Mouse (Mus musculus) heart, postnatal 10 days (tissue): Measurements from ENCODE around the gene Ptdss2. TPM values are rescaled to one million over a fixed set of nuclear protein-coding genes. Genes with fewer than 3 reads are reported as not detected.

Experiments used
- DNase-seq, 2 experiments: peaks; one replicate each; pipeline ENCODE4 v3.0.0; 2021
- intact Hi-C: fragments of 180-260 bp; cut with DNase I; formaldehyde crosslinking; loops from one replicate; pipeline ENCODE4 v1.15.1; 2025
- total RNA-seq, 2 experiments: library from RNA; stranded (reverse); gene quantifications; 2 replicates each; pipeline ENCODE4 v1.2.3; 2021

Gene Ptdss2
- total RNA-seq, 2 experiments from 2014 or later = 37.4 to 45.9 TPM

DNA sequence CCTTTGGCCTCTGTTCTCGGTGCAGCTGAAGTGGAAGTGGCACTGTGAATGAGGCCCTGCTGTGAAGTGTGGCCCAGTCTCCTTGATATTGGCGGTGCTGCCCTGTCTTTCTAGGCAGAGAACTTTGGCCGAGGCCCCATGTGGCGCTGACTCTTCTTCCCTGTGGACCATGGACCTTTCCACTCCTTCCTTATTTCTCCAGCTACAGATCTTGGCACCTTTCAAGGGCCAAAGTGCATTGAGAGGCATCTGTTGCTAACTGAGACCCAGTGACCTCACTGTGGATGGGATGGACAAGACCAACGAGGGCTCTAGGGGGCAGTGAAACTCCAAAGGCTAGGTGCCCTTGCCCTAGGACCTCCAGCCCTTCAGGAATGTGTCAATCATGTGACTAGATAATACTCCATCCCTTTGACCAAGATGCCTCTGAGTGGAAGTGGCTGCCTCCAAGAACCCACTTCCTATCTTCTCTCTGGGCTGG is 1.1 kb upstream of the Ptdss2 start:
- intact Hi-C loops = loop anchor here (2.0 kb wide), 1 partner anchor 22 kb away; no protein-coding TSS in a partner anchor
- no peak for DNase-seq

DNA sequence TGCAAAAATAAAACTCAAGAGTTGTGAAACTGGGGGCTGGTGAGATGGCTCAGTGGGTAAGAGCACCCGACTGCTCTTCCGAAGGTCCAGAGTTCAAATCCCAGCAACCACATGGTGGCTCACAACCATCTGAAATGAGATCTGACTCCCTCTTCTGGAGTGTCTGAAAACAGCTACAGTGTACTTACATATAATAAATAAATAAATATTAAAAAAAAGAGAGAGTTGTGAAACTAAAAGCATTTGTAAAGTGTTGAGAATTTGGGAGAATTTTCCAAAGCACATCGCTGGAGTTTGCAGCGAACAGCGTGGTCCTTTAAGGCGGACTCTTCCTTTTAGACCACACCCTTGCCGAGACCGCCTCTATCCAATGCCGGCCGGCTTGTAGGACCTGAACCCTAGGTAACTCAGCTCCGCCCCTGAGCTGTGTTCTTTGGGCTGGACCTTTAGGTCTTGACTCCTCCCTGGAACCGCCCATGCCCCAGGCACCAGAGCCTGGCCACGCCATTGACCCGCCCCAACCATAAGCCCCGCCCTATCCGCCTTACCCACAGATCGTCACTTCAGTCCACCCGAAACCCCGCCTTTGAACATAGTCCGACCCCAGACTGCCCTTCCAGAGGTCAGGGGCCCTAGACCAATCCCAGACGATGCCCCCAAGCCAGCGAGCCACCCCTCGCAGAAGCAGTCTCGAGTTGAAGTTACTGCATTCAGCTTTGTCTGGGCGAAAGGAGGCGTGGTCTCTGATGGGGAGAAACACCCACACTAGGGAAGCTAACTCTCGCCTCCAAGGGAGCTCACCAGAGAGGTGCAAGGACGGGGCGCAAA is 721 bp downstream of the Ptdss2 start:
- peak; percentile 96 for DNase-seq
- intact Hi-C loops = no loop called here

DNA sequence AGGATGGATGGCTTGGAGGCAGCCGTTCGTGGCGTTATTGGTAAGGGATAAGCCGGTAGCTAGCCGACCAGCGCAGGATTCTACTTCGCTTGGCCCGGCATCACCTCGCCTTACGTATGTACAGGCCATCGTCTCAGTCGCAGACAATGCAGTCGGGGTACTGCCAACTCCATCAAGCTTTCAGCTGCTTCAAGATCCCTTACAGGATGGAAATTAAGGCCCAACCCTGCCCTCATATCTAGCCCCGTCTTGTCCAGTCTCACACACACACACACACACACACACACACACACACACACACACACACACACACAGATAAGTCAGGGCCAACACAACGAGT is 1.3 kb downstream of the Ptdss2 start:
- intact Hi-C loops = no loop called here

DNA sequence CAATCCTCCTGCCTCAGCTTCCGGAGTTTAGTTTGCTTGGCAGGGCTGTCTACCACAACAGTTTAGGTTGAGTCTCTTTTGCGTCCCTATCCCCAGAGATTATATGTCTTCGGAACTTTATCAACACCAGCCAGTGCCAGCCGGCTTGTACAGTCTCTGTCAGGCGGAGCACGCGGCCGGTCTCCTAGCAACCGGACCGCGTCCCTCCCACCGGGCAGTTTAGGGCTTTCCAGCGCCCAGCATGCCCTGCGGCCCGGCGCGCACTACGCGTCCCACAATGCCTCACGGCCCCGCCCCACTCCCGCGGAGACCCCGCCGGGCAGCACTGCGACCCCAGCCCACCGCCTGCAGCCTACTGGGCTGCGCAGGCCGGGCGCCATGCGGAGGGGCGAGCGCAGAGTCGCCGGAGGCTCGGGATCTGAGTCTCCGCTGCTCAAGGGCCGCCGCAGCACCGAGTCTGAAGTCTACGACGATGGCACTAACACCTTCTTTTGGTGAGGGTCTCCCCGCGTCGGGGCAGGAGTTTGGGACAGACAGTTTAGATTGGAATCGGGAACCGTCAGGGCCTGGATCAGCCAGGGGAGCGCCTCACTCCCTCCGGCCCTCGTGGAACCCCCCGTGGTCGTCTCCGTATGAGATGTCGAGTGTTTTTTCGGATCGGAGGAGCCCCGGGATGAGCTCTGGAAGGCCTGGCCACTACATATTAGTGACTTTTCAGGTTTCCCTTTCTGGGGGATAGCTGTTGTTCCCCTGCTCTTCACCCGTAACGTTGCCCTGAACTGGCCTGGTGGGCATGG is 9.0 kb downstream of the Ptdss2 start:
- DNase-seq = peak; percentile 91 to 92
- intact Hi-C loops = loop anchor here (2.0 kb wide), 1 partner anchor 42 kb away; the partner anchor contains the start of gene Rnh1

More for the DNA sequence above, 1.3 kb downstream of the Ptdss2 start:
- DNase-seq = no peak

DNA sequence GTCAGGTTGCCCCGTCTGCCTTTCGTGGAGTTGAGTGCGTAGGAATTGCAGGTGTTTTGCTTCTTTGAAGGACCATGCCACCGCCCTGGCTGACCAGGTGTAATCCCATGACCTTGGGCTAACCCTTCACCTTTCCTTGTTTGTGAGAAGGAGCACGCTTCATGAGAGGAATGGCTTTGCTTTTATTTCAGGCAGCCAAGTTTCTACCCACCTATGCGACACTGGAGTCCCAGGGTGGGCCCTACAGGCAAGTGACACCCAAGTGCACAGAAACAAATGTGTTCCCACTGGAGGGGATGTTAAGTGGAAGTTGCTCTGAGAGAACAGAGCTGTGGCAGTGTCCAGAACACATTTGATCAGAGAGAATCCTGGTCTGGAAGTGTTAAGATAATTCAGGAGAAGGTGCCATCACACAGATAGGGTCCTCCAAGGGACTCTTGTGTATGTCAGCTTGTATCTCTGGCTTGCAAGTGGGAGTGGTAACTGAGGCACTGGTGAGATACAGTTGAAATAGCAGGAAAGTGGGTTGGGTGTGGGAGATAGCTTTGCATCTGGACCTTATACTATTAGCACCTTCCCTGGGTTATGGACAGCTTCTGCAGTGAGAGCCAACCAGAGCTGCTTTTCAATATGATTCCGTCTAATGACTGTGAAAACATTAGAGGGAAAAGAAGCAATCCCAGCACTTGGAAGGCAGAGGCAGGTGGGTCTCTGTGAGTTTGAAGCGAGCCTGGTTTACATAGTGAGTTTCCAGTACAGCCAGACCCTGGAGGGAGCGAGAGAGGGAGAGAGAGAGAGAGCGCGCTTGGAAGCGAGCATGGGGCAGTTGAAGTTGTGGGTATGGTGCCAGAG is 9.9 kb downstream of the Ptdss2 start:
- peak in 1 of 2 experiments; percentile 14 for DNase-seq
- intact Hi-C loops = loop anchor here (2.0 kb wide), 1 partner anchor 41 kb away; the partner anchor contains the start of gene Rnh1

DNA sequence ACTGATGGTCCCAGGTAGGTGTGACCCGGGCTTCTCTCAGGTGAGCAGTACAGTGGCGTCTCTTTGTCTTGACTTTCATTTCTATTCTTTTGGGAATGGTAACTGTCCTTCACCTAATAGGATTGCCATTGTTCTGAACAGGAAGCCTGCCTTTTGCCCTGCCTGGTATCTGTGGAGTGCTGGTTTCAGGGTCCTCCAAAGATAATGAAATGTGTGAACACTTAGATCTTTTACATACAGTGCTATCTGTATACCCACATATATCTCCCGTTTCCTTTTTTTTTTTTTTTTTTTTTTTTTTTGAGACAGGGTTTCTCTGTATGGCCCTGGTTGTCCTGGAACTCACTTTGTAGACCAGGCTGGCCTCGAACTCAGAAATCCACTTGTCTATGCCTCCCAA is 19.1 kb downstream of the Ptdss2 start:
- intact Hi-C loops = no loop called here
- DNase-seq = no peak

DNA sequence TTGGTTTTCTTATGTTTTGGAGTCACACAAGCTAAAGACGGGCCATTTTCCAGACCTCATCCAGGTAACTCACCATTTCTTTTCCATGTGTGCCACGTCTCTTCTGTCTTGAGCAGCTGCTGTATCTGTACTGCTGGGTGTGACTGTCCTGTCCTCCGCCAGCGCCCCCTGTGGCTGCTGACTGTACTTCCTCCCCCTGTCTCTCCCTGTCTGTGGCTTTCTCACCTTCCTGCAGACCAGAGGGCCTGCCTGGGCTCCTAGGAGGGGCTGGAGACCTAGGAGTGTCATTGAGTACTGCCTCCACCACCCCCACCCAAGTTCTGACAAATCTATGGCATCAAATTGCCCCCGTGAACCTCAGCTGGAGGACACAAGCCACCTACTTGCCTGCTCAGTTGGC is 20.9 kb downstream of the Ptdss2 start:
- peak in 1 of 2 experiments; percentile 48 for DNase-seq

DNA sequence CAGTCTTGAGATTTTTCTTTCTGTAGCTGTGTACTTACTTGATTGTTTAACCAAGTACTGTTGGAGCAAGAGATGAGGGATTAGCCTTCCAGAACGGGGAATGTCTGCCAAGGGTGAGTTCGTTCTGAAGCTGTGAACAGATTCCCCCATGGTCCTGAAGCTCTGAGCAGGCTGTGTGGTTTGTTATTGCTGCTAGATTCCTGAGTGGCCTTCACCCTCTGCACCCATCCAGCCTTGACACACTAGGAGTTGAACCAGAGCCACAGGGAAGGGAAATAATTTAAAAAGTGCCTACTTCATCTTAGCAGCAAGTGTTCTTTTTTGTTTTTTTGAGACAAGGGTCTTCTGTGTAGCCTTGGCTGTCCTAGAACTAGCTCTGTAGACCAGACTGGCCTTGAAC is 21.7 kb downstream of the Ptdss2 start:
- intact Hi-C loops = no loop called here
- no peak for DNase-seq

More for the DNA sequence above, 20.9 kb downstream of the Ptdss2 start:
- intact Hi-C loops = no loop called here

DNA sequence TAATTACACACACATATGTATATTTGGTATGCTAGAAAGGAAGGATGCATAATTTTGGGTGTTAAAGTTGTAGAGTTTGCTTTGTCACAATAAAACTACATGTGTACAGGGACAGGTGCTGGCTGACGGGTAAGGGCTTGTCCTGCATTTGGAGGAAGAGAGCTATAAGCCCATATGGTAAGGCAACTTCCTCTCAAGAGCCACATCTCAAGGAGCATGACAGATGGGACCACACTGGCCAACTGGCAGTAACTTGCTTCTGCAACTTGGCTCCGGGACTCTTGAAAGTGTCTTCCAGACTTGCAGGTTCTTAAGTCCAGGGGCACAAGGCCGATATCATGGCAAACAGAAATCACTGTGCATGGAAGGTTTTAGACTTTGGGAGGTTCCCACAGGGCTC is 22.5 kb downstream of the Ptdss2 start:
- no peak for DNase-seq
- intact Hi-C loops = no loop called here

DNA sequence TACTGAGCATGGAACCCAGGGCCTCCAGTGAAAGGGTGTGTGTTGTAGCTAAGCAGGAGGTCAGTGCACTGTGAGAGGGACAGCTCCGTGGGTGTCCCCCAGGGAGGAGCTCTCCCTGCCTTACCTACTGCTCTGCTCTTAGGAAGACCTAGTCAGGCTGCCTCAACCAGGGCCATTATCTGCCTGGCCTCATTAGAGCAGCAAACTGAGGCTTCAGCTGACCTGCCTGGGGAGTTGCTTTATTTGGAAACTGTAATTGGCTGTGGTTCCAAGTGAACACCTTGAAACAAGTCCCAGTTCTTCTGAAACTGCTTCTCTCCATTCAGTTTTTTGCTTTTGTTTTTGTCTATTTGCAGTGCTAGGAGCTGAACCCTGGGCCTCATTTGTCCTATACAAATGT is 23.2 kb downstream of the Ptdss2 start:
- DNase-seq = no peak

DNA sequence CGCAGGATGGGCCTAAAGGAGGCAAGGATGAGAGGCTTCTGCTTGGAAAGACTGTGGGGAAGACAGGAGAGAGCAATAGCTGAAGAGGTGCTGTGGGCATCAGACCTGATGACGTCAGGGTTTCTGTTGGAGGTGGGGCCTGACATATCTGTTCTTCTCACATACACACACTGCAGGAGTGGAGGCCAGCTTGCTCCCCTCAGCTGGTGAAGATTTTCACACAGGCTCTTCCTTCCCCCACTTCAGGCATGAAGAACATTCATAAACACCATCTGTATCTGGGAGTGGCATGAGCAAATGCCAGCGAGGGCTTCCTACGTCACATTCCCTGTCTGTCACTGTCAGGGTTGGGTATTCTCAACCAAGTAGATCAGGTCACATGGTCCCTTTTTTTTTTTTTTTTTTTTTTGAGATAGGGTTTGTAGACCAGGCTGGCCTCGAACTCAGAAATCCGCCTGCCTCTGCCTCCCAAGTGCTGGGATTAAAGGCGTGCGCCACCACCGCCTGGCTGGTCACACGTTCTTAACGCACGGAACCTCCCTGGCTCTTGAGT is 23.9 kb downstream of the Ptdss2 start:
- DNase-seq = no peak
- intact Hi-C loops = no loop called here

More for the DNA sequence above, 23.2 kb downstream of the Ptdss2 start:
- intact Hi-C loops = no loop called here

DNA sequence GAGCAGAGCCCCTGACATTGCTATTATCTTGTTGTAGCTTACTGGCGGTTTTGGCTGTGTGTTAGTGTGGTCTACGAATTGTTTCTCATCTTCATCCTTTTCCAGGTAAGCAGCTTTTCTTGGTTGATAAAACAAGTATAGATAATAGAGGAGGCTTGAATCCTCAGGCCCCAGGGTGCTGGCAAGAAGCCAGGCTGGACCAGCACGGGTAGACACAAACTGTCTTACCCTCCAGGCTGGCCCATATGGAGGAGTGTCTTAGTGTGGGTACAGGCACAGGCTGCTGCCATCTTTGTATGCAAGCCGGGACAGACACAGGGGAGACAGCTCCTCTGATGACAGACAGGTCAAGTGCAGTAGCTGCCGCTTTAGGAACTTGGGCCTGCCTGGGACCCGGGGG is 24.9 kb downstream of the Ptdss2 start:
- intact Hi-C loops = no loop called here

DNA sequence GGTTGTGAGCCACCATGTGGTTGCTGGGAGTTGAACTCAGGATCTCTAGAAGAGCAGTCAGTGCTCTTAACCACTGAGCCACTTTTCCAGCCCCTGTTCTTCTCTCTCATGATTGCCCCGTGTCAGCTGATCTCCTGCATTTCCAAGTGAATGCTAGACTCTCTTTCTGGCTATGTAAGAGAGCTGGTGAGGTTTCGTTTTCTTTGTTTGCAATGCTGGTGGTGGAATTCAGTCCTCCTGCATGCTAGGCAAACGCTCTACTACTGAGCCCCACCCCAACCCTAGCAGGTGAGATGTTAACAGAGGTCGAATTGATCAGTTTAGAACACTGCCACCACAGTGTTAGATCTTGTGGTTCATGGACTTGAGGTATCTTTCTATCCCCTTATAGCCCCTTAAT is 26.5 kb downstream of the Ptdss2 start:
- no peak for DNase-seq
- intact Hi-C loops = no loop called here

More for the DNA sequence above, 24.9 kb downstream of the Ptdss2 start:
- no peak for DNase-seq

DNA sequence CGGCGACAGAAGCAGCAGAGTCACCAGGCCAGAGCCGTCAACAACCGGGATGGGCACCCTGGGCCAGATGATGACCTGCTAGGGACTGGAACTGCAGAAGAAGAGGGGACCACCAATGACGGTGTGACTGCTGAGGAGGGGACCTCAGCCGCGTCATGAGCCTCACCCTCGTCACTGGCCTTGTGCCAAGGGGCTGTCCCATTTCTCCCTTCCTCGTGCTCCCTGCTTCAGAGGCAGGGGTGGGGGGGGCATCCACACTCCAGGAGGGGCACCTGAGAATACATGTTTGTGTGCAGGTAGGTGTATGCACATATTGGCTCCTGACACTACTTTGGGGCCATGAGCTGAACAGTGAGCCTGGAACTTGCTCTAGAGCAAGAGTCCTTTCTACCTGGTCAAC is 33.2 kb downstream of the Ptdss2 start:
- no peak for DNase-seq
- intact Hi-C loops = no loop called here

DNA sequence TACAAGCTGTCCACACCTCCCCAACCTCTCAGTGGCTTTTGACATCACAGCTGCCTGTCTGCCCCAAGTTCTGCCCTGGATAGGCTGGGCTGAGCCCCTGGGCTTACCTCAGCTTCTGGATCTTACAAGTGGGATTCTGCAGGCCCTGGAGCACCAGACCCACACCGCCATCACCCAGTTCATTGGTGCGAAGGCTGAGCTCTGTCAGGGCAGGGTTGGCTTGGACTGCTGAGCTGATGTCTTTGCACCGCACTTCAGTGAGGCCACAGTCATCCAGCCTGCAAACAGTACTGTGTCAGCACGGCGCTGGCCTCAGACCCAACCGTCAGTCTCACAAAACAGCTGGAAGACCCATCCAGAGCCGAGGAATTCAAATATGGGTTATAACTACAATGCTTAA is 42.2 kb downstream of the Ptdss2 start:
- intact Hi-C loops = no loop called here

DNA sequence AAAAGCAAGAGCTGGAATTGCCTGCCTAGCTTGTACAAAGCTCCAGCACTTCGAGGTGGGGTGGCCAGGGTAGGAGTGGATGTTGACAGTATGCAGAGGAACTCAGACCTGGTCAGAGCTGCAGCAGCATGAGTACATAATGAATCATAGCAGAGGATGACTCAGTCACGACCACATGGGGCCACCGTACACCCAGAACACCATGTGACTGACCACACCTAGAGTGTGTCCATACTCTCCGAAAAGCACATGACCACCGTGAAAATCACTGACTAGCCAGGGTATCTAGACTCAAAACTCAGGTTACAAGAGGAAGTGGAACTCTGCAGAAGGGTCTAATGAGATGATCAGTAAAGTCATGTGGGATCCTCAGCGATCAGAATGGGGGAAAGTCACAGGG is 42.7 kb downstream of the Ptdss2 start:
- intact Hi-C loops = no loop called here
- DNase-seq = peak; percentile 17 to 25

More for the DNA sequence above, 42.2 kb downstream of the Ptdss2 start:
- DNase-seq = no peak

DNA sequence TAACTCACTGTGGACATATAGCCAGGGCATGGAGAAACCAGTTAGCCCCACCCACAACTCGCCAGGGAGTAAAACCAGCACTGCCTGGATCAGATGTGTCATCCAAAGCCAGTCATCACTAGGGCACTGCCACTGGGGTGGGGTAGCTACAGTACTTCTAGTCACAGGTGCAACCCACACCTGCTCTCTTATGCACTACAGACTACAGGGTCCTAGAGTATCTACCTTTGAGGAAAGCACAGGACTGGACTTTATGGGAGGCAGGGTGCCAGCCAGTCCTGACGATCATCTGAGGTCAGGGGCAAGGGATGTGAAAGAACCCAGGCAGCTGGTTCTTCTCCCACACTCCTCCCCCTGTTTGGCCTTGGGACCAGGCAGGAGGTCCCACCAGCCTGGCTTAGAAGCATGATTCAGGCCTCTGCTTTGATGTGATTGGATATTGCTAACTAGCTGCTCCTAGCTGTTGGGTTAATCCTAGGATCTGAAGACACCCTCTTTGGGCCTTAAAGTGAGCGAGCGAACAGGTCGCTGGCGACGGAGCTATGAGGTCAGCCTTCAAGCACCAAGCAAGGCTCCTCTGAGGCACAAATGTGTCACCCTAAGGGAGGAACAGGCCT is 45.8 kb downstream of the Ptdss2 start:
- intact Hi-C loops = no loop called here
- DNase-seq = peak; percentile 56 to 69

DNA sequence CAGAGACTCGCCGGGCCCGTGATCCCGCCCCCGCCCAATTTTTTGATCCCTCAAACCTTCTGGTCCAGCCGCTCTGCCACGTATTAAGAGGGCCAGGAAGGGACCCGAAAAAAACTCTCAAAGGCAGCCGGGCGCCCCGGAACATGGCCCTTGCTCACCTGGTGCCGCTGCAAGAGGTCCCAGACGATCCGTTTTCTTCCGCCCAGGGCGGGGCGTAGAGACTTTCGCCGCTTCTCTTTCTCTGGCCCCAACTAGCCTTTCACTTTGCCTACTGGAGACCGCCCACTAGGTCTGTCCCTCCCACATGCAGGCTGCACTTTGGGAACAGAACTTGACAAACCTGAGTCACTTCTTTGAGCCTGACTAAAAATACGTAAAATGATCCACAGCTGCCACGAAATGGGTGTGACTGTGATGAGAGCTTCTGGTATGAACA is 46.4 kb downstream of the Ptdss2 start:
- peak; percentile 74 for DNase-seq
- intact Hi-C loops = no loop called here

DNA sequence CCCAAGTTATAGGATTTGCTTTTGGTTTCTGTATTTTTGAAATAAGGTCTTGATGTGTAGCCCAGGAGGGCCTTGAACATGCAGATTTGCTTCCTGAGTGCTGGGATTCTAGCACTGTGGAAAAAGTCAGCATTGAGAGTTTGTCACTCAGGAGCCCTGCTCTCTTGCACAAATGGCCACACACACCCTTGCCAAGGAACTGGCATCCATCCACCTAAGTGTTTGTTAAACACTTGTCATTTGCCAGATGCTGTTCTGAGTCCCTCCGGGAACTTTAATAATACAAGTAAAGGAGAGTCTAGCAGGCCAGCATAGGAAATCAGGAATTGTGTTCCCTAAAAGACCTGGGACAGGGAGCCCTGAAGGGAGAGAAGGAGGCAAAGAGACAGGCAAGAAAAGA is 47.1 kb downstream of the Ptdss2 start:
- no peak for DNase-seq
- intact Hi-C loops = no loop called here

DNA sequence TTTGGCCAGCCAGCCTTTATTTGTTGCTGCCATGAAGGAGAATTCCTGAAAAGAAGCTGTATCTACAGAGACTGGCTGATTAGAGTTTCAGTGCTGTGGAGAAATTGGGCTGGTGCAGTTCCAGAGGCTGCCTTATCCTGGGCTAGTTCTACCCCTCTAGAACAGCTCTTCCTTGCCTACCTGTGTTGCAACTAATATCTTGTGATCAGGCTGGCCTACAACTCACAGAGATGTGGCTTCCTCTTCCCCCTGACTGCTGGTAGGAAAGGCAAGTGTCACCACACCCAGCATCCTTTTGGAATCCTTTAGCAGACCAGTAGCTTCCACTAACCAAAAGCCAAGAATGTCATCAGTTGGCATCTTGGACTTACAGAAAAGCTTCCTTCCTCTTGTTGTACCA is 47.7 kb downstream of the Ptdss2 start:
- intact Hi-C loops = loop anchor here (5.0 kb wide), 1 partner anchor 313 kb away; the partner anchor contains the start of genes Bet1l, Gm45785 and Ric8a
- no peak for DNase-seq
